Mouse (Mus musculus) CH12.LX (cell line): ENCODE measurements around the gene Lrp11. TPM values are rescaled to one million over a fixed set of nuclear protein-coding genes. Genes with fewer than 3 reads are reported as not detected.

Source experiments
- DNase-seq: peaks from one replicate; pipeline ENCODE4 v3.0.0-alpha.2; 2013; ENCODE audit errors: extremely low read depth
- H3K27ac ChIP-seq: 2 replicates; pipeline ENCODE4 v1.5.1; 2012; ENCODE audit warnings: low read depth, mild to moderate bottlenecking, control low read depth, moderate library complexity; ENCODE audit not compliant: insufficient read depth
- H3K27me3 ChIP-seq: replicated peaks from 2 replicates; pipeline ENCODE3; 2012; ENCODE audit warnings: inconsistent platforms
- H3K36me3 ChIP-seq, 2 experiments: replicated peaks in 1 of 2; 2 replicates each; pipeline versions ENCODE3 to v1.6.1; 2012; ENCODE audit warnings: inconsistent platforms in 1 of 2, low read length in 1 of 2, mild to moderate bottlenecking in 1 of 2, mixed read lengths in 1 of 2, moderate library complexity in 1 of 2; ENCODE audit not compliant: control insufficient read depth in 1 of 2, insufficient read depth in 1 of 2
- H3K4me1 ChIP-seq, 2 experiments: 2 replicates each; pipeline ENCODE4 v1.6.1; 2012; ENCODE audit warnings: inconsistent platforms in 1 of 2, moderate library complexity in 1 of 2; ENCODE audit not compliant: insufficient read depth in 2 of 2, control insufficient read depth in 1 of 2
- H3K4me2 ChIP-seq: 2 replicates; pipeline ENCODE4 v1.6.1; 2012; ENCODE audit warnings: low read depth, mild to moderate bottlenecking, control low read depth; ENCODE audit not compliant: poor library complexity, insufficient read depth, severe bottlenecking
- H3K4me3 ChIP-seq, 3 experiments: fragments of 150-350 bp in 1 of 3; sonication (generic) in 1 of 3; replicated peaks in 1 of 3; 2 replicates each; pipeline versions ENCODE3 to v1.5.1; 2011 to 2012; ENCODE audit warnings: low read depth in 2 of 3, low read length in 2 of 3, mild to moderate bottlenecking in 2 of 3, moderate library complexity in 2 of 3, control low read depth in 1 of 3, improper control_type of control experiment in 1 of 3, inconsistent platforms in 1 of 3, mixed read lengths in 1 of 3; ENCODE audit not compliant: poor library complexity in 1 of 3
- H3K79me2 ChIP-seq: replicated peaks from 2 replicates; pipeline ENCODE4 v1.6.1; 2012; ENCODE audit warnings: mild to moderate bottlenecking, moderate library complexity; ENCODE audit not compliant: control insufficient read depth, poor library complexity, insufficient read depth, severe bottlenecking; ENCODE audit errors: extremely low read depth
- H3K9ac ChIP-seq: 2 replicates; pipeline ENCODE4 v1.6.1; 2012; ENCODE audit warnings: low read depth, mild to moderate bottlenecking, control low read depth, moderate library complexity; ENCODE audit not compliant: insufficient read depth
- H3K9me3 ChIP-seq: replicated peaks from 2 replicates; pipeline ENCODE3; 2012; ENCODE audit warnings: low read length, inconsistent platforms, mixed read lengths
- CHD2 ChIP-seq: IDR thresholded peaks from 2 replicates; pipeline ENCODE4 v1.6.1; 2011; ENCODE audit warnings: low read length, improper control_type of control experiment
- CTCF ChIP-seq, 2 experiments: IDR thresholded peaks in 1 of 2; conservative IDR thresholded peaks in 1 of 2; 2 replicates each; pipeline ENCODE4 v1.5.1; 2011 to 2012; ENCODE audit warnings: low read depth in 2 of 2, low read length in 2 of 2, improper control_type of control experiment in 1 of 2, inconsistent platforms in 1 of 2, mild to moderate bottlenecking in 1 of 2, moderate library complexity in 1 of 2
- E2F4 ChIP-seq: IDR thresholded peaks from 2 replicates; pipeline ENCODE4 v1.6.1; 2011; ENCODE audit warnings: low read depth, low read length, improper control_type of control experiment; ENCODE audit not compliant: insufficient replicate concordance
- ELF1 ChIP-seq: IDR thresholded peaks from 2 replicates; pipeline ENCODE4 v1.6.1; 2014; ENCODE audit warnings: low read depth, mild to moderate bottlenecking, inconsistent platforms, low read length, improper control_type of control experiment
- EP300 ChIP-seq: IDR thresholded peaks from 2 replicates; pipeline ENCODE4 v1.6.1; 2011; ENCODE audit warnings: low read length, improper control_type of control experiment
- ETS1 ChIP-seq: conservative IDR thresholded peaks from 2 replicates; pipeline ENCODE4 v1.6.1; 2012; ENCODE audit warnings: low read depth, mild to moderate bottlenecking, inconsistent platforms, low read length, improper control_type of control experiment, moderate library complexity
- GABPA ChIP-seq: IDR thresholded peaks from 2 replicates; pipeline ENCODE4 v1.6.1; 2012; ENCODE audit warnings: low read depth, low read length, improper control_type of control experiment, inconsistent platforms; ENCODE audit not compliant: insufficient replicate concordance
- IRF4 ChIP-seq: IDR thresholded peaks from 2 replicates; pipeline ENCODE4 v1.6.1; 2014; ENCODE audit warnings: low read depth, mild to moderate bottlenecking, inconsistent platforms, low read length, improper control_type of control experiment
- JUND ChIP-seq: conservative IDR thresholded peaks from 2 replicates; pipeline ENCODE4 v1.6.1; 2011; ENCODE audit warnings: low read depth, low read length, improper control_type of control experiment
- KAT2A ChIP-seq: IDR thresholded peaks from 2 replicates; pipeline ENCODE4 v1.6.1; 2012; ENCODE audit warnings: low read length, improper control_type of control experiment, inconsistent platforms; ENCODE audit not compliant: insufficient replicate concordance
- MAX ChIP-seq: IDR thresholded peaks from 2 replicates; pipeline ENCODE4 v1.6.1; 2011; ENCODE audit warnings: low read length, improper control_type of control experiment
- MAZ ChIP-seq: IDR thresholded peaks from 2 replicates; pipeline ENCODE4 v1.6.1; 2012; ENCODE audit warnings: low read depth, mild to moderate bottlenecking, inconsistent platforms, low read length, improper control_type of control experiment, moderate library complexity
- MEF2A ChIP-seq: IDR thresholded peaks from 2 replicates; pipeline ENCODE4 v1.6.1; 2014; ENCODE audit warnings: low read depth, mild to moderate bottlenecking, inconsistent platforms, low read length, improper control_type of control experiment, borderline replicate concordance
- MXI1 ChIP-seq: IDR thresholded peaks from 2 replicates; pipeline ENCODE4 v1.6.1; 2011; ENCODE audit warnings: mild to moderate bottlenecking, low read depth, low read length, improper control_type of control experiment
- MYC ChIP-seq: IDR thresholded peaks from 2 replicates; pipeline ENCODE4 v1.6.1; 2011; ENCODE audit warnings: low read depth, mild to moderate bottlenecking, improper control_type of control experiment, low read length
- NRF1 ChIP-seq: IDR thresholded peaks from 2 replicates; pipeline ENCODE4 v1.6.1; 2014; ENCODE audit warnings: low read depth, mild to moderate bottlenecking, inconsistent platforms, low read length, improper control_type of control experiment, moderate library complexity
- PAX5 ChIP-seq: IDR thresholded peaks from 2 replicates; pipeline ENCODE4 v1.6.1; 2012; ENCODE audit warnings: low read length, inconsistent platforms, mixed read lengths
- POLR2A ChIP-seq: IDR thresholded peaks from 2 replicates; pipeline ENCODE4 v1.6.1; 2011; ENCODE audit warnings: low read depth, mild to moderate bottlenecking, improper control_type of control experiment, low read length
- POLR2AphosphoS2 ChIP-seq: IDR thresholded peaks from 2 replicates; pipeline ENCODE4 v1.6.1; 2011; ENCODE audit warnings: low read depth, low read length, improper control_type of control experiment
- RAD21 ChIP-seq: IDR thresholded peaks from 2 replicates; pipeline ENCODE4 v1.6.1; 2011; ENCODE audit warnings: low read depth, mild to moderate bottlenecking, low read length, improper control_type of control experiment, moderate library complexity
- SIN3A ChIP-seq: IDR thresholded peaks from 2 replicates; pipeline ENCODE4 v1.6.1; 2012; ENCODE audit warnings: low read length, improper control_type of control experiment, inconsistent platforms
- SMC3 ChIP-seq: IDR thresholded peaks from 2 replicates; pipeline ENCODE4 v1.6.1; 2011; ENCODE audit warnings: low read depth, low read length, improper control_type of control experiment
- TBP ChIP-seq: conservative IDR thresholded peaks from 2 replicates; pipeline ENCODE4 v1.6.1; 2011; ENCODE audit warnings: low read depth, low read length, improper control_type of control experiment
- TCF12 ChIP-seq: IDR thresholded peaks from 2 replicates; pipeline ENCODE4 v1.6.1; 2014; ENCODE audit warnings: low read depth, mild to moderate bottlenecking, inconsistent platforms, low read length, improper control_type of control experiment
- UBTF ChIP-seq: IDR thresholded peaks from 2 replicates; pipeline ENCODE4 v1.6.1; 2012; ENCODE audit warnings: low read depth, mild to moderate bottlenecking, inconsistent platforms, low read length, improper control_type of control experiment, moderate library complexity
- USF2 ChIP-seq: conservative IDR thresholded peaks from 2 replicates; pipeline ENCODE4 v1.6.1; 2011; ENCODE audit warnings: low read depth, low read length, improper control_type of control experiment
- ZC3H11A ChIP-seq: IDR thresholded peaks from 2 replicates; pipeline ENCODE4 v1.6.1; 2012; ENCODE audit warnings: low read depth, mild to moderate bottlenecking, inconsistent platforms, low read length, improper control_type of control experiment
- ZKSCAN1 ChIP-seq: IDR thresholded peaks from 2 replicates; pipeline ENCODE4 v1.6.1; 2012; ENCODE audit warnings: low read depth, inconsistent platforms, low read length, improper control_type of control experiment, borderline replicate concordance
- ZMIZ1 ChIP-seq: IDR thresholded peaks from 2 replicates; pipeline ENCODE4 v1.6.1; 2012; ENCODE audit warnings: low read depth, mild to moderate bottlenecking, inconsistent platforms, low read length, improper control_type of control experiment
- ZNF384 ChIP-seq: IDR thresholded peaks from 2 replicates; pipeline ENCODE4 v1.6.1; 2012; ENCODE audit warnings: low read depth, low read length, improper control_type of control experiment, inconsistent platforms
- dilution Hi-C: fragments of 300-500 bp; cut with MboI; formaldehyde crosslinking; loops from 2 replicates; pipeline ENCODE4 v1.14.3; 2020; ENCODE audit warnings: low sequenced_read_pairs; ENCODE audit not compliant: extremely low pct_unique_long_range_greater_than_20kb, extremely low pct_ligation_motif_present
- in situ Hi-C: fragments of 300-500 bp; cut with MboI; formaldehyde crosslinking; loops from 3 replicates; pipeline ENCODE4 v1.14.3; 2019; ENCODE audit warnings: low sequenced_read_pairs, low pct_ligation_motif_present, low pct_unique_long_range_greater_than_20kb, mixed read lengths
- polyA plus RNA-seq: library from polyadenylated mRNA; unstranded; fragments of >175 nt; gene quantifications from 2 replicates; pipeline ENCODE4 v1.2.1, GENCODE M21; 2012; ENCODE audit warnings: low read depth; ENCODE audit not compliant: insufficient read length
- total RNA-seq, 2 experiments: library from RNA; depleted of rRNA; stranded (reverse); fragments of 300-350 nt in 1 of 2; fragments of >200 nt in 1 of 2; gene quantifications; 2 replicates each; pipeline ENCODE4 v1.2.3; 2012 to 2014

The Lrp11 gene
- total and polyA plus RNA-seq, 3 experiments: 4.7 to 6.0 (median 4.9) TPM

DNA sequence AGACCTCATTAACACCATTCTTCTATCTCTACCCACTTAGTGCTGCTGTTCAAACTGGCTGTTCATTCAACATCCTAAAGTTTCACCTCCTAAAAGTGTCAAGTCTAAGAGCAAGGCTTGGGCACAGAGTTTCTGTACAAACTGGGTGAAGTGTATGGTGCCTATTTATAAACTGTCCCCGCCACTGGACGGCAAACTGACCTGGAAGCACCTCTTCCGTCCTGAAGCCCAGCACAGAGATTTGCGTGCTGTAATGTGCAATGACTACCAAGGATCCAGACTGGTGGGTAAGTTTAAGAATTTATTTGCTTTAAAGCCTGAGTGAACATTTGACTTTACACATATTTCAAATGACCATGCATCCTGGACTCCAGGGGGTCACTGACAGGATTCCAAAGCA lies 39.5 kb downstream of the Lrp11 start:
- dilution Hi-C loops: no loop called here
- H3K36me3 ChIP-seq: peaks cover 19 to 57% of the 10 kb centered on the region in 2 experiments

DNA sequence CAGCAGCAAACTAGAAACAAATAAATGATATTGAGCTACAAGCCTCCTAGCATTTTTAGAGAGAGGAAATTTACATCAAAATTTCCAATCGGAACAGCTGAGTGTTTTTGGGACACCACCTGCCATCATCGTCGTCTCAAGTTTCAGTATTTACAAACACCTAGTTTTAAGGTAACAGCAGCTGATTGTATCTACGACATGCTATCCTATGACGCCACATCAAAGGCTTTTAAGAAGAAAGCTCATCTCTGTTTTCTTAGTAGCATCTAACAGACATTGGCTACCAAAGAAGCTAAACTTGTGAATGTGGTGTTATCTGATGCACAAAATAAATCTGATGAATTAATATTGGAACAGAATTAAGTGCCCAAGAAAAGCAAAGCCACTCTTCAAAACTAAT lies 40.7 kb downstream of the Lrp11 start:
- no peaks in the 10 kb centered on the region for H3K27me3 ChIP-seq
- H3K4me2 ChIP-seq: no peak overlapping the region
- H3K9ac ChIP-seq: no peak overlapping the region
- H3K27ac ChIP-seq: no peak overlapping the region
- peaks cover 19 to 53% of the 10 kb centered on the region in 2 experiments for H3K36me3 ChIP-seq
- H3K4me1 ChIP-seq: no peaks in the 10 kb centered on the region
- no peaks in the 10 kb centered on the region for H3K9me3 ChIP-seq
- DNase-seq: no peak
- dilution Hi-C loops (no loop called here), in situ Hi-C loops (no loop called here)
- no peak for TF ChIP-seq EP300
- TF ChIP-seq USF2: no peak
- no peak for TF ChIP-seq ZC3H11A
- TF ChIP-seq E2F4: no peak
- no peak for TF ChIP-seq MYC
- TF ChIP-seq PAX5: no peak
- no peak for TF ChIP-seq RAD21
- TF ChIP-seq KAT2A: no peak
- no peak for TF ChIP-seq SMC3
- no peak for TF ChIP-seq JUND
- TF ChIP-seq POLR2A: no peak
- TF ChIP-seq ETS1: no peak
- TF ChIP-seq SIN3A: no peak
- no peak for TF ChIP-seq ZNF384
- TF ChIP-seq MEF2A: no peak
- no peak for TF ChIP-seq CHD2
- no peak for TF ChIP-seq ZKSCAN1
- TF ChIP-seq TBP: no peak
- TF ChIP-seq MAZ: no peak
- no peak for TF ChIP-seq GABPA
- no peaks in the 10 kb centered on the region for H3K79me2 ChIP-seq
- H3K4me3 ChIP-seq: no peak overlapping the region

More for the DNA sequence above, 39.5 kb downstream of the Lrp11 start:
- Histone ChIP-seq H3K4me3 (no peak overlapping the region), H3K9ac (no peak overlapping the region), H3K79me2 (no peaks in the 10 kb centered on the region), H3K4me2 (no peak overlapping the region), H3K4me1 (no peaks in the 10 kb centered on the region), H3K27me3 (no peaks in the 10 kb centered on the region), H3K27ac (no peak overlapping the region), H3K9me3 (no peaks in the 10 kb centered on the region)
- in situ Hi-C loops: no loop called here
- DNase-seq: no peak
- TF ChIP-seq MEF2A (no peak), ETS1 (no peak), MXI1 (no peak), CTCF (conservative IDR thresholded peaks at IDR 0.05 in 1 of 2, IDR thresholded peaks at IDR 0.05 in 1 of 2; ENCODE audit: low read depth in 2 of 2, low read length in 2 of 2) (no peak), POLR2A (no peak), E2F4 (no peak), TBP (no peak), NRF1 (no peak), MAZ (no peak), ZMIZ1 (no peak), ELF1 (no peak), IRF4 (no peak), SIN3A (no peak), GABPA (no peak), TCF12 (no peak), MAX (no peak), POLR2AphosphoS2 (no peak), UBTF (no peak), USF2 (no peak), ZNF384 (no peak)
